Mouse (Mus musculus) urinary bladder, postnatal 36 days (tissue): Measurements from ENCODE around the gene Gpr176.

Source experiments
- DNase-seq, 2 experiments: peaks; one replicate each; pipeline ENCODE4 v3.0.0; 2022; ENCODE audit warnings: low spot score in 2 of 2, mixed read lengths in 1 of 2

Gene Gpr176

DNA sequence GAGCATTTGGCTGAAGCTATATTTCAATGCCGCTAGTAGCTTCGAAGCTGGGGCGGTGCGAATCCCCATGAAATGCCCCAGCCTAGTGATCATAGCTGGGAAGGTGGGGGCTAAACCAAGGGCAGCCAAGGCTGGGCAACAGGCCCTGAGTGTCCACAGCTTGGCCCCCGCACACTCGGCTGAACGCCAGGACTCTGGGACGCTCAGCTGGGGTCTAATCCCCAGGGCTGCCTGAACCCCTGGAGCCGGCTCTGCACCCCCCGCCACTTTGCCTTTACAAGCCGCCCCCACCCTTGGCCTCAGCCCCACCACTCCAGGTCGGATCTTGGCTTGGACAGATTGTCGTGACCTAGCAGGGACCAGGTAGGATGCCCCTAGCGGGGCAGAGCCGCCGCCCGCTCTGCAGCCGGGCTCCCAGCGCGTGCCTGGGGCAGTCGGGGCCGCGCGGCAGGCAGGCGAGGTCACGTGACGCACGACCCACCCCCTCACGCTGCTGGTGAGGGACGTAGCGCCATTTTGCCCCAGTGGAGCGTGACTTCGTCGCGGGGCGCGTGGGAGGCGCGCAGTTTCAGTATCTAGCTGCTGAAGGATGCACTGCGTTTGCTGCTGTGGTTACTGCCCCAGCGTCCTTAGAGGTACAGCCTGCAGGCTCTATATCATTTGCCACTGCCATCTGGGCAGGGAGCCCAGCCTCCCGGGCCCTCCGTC is 507 bp upstream of the Gpr176 start:
- peak; percentile 40 to 52 for DNase-seq

DNA sequence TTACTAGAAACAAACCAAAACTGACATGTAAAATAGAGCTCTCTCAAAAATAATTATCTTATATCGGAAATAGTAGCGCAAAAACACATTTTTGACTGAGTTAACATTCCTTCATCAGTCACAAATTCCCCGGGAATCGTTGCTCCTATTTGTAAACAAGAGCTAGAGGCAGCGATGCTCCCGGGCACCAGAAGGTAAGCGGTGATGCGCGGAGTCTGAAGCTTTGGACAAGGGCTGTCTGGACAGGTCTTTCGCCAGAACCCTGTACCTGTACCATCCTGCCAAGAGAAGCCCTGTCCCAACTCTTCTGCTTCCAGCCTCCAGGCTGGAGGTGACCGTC is 688 bp downstream of the Gpr176 start:
- peak in 1 of 2 experiments; percentile 3 for DNase-seq

DNA sequence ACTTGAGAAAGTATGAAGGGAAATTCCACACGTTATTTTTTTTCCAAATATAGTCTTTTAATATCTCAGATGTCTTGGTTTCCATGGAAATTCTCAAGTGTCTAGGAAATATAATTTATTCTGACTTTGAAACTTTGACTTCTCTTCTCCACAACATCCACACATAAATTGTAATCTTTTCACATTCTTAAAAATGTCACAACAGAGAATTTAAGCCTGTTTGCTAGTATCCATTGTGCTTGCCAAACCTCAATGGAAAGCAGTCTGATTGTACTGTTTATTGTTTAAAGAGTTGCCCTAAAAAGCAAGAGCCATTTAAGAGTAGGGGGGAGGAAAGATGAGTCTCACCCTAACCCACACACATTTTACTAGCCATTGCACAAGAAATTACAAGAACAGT is 1.4 kb downstream of the Gpr176 start:
- no peak for DNase-seq

DNA sequence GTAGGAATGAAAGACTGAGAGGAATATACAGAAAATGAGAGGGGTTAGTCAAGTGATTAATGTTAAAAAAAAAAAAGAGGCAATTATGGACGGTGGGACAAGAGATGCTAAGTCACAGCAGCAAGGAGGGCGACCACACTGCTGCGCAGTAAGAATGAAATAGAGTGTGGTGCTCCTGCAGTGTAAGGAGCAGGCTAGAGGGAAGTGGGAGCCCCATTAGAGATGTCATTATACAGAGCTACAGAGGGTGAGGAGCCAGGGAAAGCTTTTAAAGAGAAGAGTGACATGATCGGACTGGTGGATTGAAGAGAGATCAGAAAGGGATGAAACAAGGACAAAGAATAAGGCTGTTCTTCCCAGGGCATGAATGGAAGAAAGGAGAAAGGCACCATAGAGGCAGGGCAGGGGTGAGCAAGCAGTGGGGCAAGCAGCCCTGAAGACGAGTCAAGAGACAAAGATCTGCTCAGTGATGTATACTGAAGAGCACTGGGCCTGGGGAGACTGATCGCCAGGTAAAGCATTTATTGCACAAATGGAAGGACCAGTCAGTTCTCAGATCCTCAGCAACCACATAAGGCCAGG is 18.0 kb downstream of the Gpr176 start:
- no peak for DNase-seq

DNA sequence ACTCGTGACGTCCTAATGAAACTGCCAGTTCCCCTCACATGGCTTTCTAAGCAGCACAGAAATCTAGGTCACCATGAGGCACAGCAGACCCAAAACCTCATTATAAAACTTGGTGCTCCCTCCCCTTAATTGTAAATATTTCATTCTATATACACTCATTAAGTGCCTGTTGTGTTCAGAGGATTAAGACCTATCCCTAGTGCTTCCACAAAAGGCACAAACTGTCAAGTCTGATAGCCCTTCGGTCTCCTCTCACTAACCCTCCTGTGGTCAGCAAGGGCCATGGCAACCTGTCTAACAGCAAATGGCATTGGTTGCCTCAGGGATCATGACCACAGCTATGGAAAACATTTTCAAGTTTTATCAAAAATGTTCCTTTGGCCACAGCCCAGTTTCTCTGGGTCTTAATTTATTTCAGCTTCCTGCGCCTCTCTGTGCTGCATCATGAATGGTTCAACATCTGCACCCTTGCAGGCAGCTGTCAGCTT is 19.3 kb downstream of the Gpr176 start:
- no peak for DNase-seq

DNA sequence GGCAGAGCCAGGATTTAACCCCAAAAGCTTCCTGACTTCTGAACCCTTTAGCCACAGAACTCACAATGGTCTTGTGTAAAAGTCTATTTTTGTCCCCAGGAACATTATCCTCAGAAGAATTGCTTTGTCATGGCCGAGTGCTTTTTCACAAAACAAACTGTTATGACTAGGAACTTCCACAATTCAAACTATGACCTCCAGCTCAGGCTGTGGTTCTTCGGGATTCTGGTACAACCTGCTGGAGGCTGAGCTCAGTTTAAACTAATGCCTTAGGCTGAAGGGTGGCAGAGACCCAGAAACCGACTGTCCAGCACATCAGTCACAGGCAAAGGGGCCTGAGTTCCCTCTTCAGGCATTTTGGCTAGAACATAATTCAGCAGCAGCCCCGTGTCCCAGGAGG is 19.7 kb downstream of the Gpr176 start:
- DNase-seq = no peak

DNA sequence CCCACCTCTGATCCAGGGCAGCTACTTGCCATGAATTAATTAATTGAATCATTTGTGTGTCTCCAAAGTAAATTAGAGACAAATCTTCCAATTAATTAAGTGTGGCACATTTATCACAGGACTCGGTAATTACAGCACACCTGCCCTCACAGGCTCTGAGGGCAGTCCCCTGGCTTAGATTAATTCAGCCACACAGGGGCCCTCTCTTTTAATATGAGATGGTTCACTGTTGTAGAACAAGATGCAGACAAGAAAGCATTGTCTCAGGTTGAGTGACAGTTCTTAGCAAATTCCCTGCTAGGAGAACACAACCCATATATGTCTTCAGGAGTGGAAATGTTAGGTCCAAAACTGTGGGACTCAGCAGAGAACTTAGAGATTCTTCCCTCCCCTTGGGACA is 27.7 kb downstream of the Gpr176 start:
- no peak for DNase-seq

DNA sequence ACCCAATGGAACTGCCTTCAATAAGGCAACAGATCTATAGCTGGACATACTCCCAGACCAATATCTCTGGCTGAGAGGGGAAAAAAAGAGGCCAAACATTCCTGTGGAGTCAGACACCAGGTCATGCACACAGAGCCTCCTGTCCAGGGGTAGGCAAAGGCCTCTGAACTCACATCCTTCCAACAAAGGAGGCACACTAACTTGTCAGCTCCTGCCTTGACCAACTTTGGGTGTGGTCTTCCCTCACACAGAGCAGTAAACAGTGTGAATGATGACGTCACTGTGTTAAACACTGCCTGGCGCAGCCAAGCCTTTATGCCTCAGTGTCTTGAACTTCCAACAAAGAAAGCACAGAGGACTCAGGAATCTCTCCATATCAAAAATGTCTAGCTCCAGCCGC is 29.3 kb downstream of the Gpr176 start:
- DNase-seq = no peak

DNA sequence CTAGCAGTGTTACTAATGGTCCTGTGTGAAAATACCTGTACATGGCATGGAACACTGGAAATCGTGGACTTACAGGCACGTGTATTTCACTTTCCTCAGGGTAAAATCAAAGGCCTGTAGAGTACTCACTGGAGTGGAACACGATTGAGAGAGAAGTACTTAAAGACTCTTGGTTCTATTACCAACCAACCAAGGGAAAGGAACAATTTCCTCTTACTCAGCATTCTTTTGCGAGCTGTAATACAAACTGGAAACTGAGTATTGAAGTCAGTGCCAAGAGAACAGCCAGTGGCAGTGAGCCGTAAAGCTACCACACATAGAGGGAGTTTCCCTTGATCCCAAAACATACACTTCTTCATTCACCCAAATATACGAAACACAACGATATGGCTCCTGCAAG is 31.9 kb downstream of the Gpr176 start:
- no peak for DNase-seq

DNA sequence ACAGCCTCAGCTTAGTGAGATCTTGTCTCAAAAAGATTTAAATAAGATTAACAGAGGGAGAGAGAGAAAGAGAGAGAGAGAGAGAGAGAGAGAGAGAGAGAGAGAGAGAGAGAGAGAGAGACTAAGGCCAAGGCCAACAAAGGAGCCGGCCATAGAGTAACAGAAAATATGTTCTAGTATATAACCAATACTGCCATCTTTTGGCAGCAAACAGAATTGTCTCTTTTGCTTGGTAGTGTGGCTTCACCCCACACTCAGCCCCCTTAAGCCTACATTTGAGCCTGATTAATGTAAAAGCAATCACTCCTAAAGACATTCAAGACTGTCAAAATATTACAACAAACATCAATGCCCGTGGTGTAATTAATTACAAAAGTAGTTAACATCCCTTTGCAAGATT is 37.1 kb downstream of the Gpr176 start:
- DNase-seq = no peak

DNA sequence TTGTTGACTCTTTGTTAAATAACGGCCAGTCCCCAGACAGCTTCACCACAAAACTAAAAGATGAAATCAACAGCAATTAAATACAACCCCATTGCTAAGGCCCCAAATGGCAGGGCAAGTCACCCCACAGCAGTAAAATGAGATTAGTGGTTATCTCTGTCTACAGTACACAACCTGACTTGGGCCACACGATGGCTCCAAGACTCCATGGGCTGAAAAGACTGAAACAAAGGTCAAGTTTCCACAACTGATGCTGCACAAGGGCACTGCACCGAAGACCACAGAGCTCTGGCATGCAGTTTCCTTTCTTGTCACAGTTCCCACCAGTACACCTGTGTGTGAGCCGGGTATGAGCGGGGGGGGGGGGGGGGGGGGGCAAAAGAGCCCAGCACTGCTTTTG is 50.6 kb downstream of the Gpr176 start:
- DNase-seq = no peak

DNA sequence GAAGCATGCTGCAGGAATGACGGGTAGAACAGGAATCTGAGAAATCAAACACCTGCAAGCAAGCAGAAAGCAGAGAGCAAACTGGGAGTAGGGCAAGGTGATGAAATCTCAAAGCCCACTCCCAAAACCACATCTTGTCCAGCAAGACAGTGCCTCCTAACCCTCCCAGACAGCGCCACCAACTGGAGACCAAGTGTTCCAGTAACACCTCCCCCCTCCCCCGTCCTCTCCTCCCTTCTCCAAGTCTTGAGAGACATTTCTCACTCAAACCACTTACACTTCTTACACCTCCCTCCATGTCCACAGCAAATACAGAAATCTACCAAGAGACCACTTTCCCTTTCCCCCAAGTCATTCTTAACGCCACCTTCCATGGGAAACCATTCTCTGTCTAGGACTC is 51.4 kb downstream of the Gpr176 start:
- DNase-seq = no peak

DNA sequence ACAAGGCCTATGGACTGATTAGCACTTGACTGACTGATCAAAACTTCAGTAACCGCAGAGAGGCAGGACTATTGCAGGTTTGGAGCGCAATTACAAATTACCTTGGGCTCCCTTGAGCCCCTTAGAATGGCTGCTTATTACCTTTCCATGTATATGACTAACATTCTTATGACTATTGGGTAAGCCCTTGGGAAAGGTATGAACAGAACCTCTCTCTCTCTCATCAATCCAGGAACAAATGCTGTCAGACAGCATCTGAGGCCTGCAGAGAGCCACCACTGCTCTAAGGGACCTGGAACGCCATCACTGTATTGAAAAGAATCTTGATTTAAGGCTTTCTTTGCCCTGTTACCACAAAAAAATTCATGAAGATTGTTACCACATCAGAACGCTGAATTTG is 52.1 kb downstream of the Gpr176 start:
- no peak for DNase-seq

DNA sequence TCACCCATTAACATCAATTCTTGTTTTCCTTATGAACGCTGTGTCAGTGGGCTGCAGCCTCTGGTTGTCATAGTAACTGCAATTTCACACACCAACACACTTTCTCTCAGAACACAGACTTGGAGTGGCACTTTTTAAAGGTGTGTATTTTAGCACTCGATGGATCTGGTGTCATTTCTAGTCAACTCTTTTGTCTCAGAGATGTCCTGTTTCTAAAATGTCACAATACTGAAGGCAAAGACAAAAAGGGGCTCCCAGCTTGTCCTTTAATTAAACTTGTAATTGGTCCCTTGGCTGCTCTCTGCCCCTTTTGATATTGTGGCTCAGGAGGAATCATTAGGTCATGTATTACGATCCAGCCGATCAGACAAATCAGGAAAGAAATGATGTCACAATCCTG is 52.7 kb downstream of the Gpr176 start:
- DNase-seq = no peak

DNA sequence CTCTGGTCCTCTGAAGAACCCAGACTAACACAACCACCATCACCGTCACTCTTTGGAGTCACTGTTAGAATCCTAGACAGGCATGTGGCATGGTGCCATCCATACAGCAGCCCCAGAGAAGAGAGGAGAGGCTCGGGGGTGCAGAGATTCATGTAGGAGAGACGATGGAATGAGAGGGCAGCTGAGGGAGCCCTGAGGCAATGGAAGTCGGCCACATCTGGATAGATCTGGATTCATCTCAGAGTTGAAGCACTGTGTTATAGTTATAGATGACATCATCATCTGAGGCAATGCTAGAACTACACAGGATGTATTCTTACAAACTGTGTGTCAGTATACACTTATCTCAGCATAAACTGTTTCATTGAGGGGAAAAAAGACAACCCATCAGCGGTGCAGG is 54.0 kb downstream of the Gpr176 start:
- no peak for DNase-seq

DNA sequence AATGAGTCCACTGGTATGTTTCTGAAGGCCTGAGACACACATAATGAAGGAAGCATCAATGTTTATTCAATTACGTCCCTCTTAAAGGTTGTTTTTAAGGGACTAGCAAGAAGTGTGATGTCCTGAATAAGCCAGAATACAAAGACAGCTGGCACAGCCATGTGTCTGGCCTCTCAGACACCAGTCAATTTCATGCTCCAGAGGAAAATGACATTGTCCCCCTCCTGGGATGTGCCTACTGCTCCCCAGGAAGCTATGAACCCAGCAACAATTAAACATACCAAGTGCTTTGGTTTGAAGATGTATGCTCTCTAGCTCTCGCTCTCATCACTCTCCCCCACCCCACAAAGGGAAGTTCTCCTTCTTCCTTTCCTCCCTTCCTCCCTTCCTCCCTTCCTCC is 56.3 kb downstream of the Gpr176 start:
- no peak for DNase-seq

DNA sequence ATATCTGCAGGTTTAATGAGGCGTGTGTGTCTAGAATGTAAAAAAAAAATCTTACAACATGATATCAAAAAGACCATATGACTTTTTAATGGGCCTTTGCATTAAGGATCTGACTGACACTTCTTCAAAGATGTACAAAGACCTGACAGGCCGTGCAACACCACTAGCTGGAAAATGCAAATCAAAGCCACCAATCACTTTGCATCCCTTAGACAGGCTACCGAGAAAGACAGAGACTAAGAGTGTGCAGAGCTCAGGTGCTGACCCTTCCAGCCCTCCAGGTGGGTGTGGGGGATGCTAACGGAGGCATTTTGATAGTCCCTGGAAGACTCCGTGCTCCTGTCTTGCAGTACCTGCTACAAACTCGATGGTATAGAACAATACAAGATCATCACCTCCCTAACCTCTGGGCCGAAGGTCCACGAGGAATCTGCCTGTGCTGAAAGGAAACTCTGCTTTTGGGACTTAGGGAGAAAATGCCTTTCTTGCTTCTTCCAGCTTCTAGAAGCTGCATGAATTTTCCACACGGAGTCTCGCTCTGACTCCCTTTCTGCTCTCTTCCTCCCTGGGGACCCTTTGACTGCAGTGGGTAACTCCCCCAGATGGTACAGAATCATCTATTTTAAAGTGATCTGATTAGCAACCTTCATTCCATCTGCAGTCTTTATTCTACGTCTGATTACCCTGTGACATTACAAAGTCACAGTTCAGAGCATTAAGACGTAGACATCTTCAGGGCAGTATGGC is 57.4 kb downstream of the Gpr176 start:
- DNase-seq = no peak

DNA sequence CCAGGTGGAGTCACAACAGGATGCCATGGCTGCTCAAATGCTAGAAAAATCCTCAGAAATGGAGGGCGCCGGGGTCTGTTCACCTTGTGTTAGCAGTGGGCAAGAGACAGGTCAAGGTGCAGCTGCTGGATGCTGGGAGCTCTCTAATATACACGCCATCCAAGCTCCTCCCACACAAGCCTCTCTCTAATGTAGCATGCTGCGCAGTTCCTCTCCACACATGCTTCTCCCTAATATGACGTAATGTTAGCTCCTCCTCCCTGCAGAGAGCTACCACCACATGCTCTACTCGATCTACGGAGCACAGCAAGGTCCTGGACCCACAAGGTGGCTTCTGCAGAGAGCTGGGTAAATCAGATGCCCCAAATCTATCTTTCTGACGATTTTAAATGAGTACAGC is 65.7 kb downstream of the Gpr176 start:
- no peak for DNase-seq

DNA sequence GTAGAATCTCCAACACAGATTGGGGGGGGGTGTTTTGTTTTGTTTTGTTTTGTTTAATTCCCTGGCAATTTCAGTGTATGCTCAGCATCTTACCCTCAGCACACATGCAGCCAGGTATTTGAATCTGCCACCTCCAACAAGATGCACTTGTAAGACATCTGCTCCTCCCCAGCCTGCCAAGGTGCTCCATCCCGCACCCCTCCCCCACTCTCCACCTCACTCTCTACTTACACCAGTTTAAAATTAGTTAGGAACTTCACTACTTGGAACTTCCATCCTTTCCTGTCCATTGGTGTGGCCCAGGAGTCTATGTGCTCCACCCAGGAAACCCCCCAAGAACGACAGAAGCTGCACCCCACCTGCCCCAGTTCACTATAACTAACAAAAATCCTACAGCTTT is 66.3 kb downstream of the Gpr176 start:
- no peak for DNase-seq

DNA sequence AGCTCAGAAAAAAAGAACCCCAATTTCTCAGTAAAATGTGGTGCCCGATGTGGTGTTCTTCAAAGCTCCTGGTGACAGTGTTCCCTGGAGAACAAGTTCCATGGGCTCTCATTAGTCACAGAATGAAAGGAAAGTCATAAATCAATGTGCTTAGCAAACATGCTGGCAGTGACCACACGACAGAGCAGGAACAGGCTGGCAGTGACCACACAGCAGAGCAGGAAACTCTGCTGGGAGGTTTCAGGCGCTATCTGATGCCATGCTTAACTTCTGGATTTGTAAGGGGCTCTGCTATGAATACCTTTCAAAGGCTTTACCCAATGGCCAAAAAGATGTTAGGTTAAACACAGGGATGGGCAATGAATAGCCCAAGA is 66.7 kb downstream of the Gpr176 start:
- peak in 1 of 2 experiments; percentile 9 for DNase-seq

DNA sequence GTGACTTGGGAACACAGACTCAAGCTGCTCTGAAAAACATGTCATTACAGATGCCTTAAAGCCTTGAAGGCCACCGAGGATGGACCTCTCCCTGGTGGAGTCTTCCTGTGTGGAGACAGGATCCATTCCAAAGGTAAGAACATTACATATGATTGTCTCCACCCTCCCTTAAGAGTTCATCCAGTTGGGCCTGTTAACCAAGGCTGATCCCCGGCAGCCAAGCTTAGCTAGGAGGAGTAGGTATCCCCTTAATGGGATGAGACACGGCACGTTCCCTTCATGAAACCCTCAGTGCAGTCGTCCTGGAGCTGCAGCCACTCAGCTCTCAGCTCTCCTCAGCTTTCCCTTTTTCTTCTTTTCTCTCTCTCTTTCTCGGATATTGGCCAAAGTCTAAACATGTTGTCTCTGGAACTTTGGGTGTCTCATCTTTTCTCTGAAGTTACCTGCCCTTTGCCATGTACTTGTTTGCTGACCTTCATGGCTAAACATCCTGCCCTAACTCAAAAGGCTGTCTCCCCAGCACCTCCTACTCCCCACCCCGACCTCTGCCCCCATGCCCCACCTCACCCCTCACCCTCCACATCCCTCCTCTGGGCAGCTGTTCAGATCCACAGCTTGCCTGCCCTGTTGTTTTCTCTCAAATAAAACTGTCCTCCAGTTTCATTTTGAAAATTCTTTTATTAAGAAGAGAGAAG is 67.2 kb downstream of the Gpr176 start:
- DNase-seq = no peak

DNA sequence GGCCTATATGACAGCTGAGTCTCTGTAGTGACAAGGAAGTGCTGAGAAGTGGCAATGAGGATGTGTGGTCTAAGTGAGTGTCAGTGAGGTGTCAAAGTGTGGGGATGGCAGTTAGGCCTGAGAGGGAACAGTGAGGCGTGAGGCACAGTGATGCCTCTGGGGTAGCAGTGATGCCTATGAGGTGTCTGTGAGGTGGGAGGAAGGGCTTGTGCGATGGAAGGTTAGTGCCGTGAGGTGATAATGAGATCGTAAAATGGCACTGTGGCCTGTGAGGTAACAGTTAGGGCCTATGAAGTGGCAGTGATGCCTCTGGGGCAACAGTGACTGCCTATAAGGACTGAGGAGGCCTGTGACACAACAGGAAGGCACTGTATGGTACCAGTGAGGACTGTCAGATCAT is 69.8 kb downstream of the Gpr176 start:
- no peak for DNase-seq

DNA sequence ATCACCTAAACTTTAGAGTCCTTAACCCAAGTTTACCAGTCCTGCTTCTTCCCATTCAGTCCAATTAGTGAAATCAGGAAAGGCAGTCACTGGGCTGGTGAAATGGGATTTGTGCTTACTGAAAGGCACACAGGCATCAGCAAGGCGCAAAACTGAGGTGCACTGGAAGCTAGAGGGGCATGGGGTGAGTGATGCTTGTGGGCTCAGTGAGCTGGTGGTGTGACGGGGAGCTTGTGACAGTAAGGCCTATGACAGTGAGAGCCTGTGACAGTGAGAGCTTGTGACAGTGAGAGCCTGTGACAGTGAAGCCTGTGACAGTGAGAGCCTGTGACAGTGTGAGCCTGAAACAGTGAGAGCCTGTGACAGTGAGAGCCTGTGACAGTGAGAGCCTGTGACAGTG is 71.6 kb downstream of the Gpr176 start:
- no peak for DNase-seq
